Mouse (Mus musculus): ENCODE data around the gene Igfbp5. TPM values are rescaled to one million over a fixed set of nuclear protein-coding genes. Genes with fewer than 3 reads are reported as not detected.

The Igfbp5 gene
- polyA plus RNA-seq, 1 experiment from 2014 or later: 90.1 TPM

DNA sequence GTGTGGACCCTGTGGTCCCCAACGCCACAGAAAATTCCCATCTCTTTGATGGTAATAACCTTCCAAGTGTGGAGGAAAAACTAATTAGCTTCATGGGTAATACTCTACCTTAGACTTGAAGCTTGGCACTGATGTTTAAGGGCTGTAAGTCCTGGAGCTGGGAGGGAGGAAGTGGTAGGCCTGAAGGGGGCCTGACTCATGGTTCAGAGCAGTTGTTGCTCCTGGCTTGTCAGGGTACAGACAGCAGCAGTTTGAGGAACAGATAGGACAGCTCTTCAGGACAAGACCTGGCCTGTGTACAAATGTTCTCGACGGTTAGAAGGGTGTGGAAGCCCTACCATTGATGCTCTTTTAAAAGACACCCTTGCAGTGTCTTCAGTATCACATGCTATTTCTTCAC, 59.1 kb downstream of the Igfbp5 start:
- Histone ChIP-seq H3K9me3 (ENCODE audit: control insufficient read depth, low read length) (0 out of 2 replicates have a peak, but pooled peaks cover 4% of the 10 kb centered on the region), H3K4me2 (ENCODE audit: low read length) (no peak overlapping the region), H3K9ac (ENCODE audit: low read length) (no peak overlapping the region), H3K36me3 (ENCODE audit: control insufficient read depth, insufficient read depth, low read length) (no peaks in the 10 kb centered on the region), H3K4me3 (ENCODE audit: control insufficient read depth in 1 of 2, insufficient read depth in 1 of 2, low read depth in 1 of 2, low read length in 2 of 2) (no peak overlapping the region), H3K27me3 (ENCODE audit: control insufficient read depth, insufficient read depth, low read length) (0 out of 2 replicates have a peak, but pooled peaks cover 4% of the 10 kb centered on the region), H3K4me1 (ENCODE audit: control insufficient read depth in 2 of 2, insufficient read depth in 2 of 2, low read length in 2 of 2) (peaks cover 11 to 12% of the 10 kb centered on the region in 2 experiments), H3K27ac (replicated peaks in 1 of 2; ENCODE audit: control insufficient read depth in 1 of 2, insufficient read depth in 1 of 2, low read depth in 2 of 2, low read length in 2 of 2) (no peak overlapping the region)
- no peak for ATAC-seq (ENCODE audit: insufficient number of reproducible peaks, insufficient read depth, low FRiP score, low read depth)
- WGBS: 76% methylated on average over 3 of the region's 3 CpGs

DNA sequence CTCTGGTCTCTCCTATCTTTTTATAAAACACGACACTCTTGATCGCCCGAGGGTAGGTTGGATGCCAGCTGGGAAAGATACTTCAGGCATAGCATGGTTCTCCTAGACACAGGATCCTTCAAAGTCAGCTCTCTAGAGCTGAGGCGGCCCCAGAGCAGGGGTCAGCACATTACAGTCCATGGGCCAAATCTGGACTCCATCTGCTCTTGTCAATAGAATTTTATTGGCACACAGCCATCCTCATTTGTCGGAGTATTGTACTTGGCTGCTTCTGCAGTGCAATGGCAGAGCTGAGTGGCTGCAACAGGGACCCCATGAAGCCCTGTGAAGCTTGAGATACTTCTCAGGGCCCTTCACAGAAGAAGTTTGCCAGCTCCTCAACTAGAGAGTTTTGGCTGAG, 59.5 kb downstream of the Igfbp5 start:
- Histone ChIP-seq H3K4me2 (ENCODE audit: low read length) (no peak overlapping the region), H3K4me3 (ENCODE audit: control insufficient read depth in 1 of 2, insufficient read depth in 1 of 2, low read depth in 1 of 2, low read length in 2 of 2) (no peak overlapping the region), H3K27ac (replicated peaks in 1 of 2; ENCODE audit: control insufficient read depth in 1 of 2, insufficient read depth in 1 of 2, low read depth in 2 of 2, low read length in 2 of 2) (no peak overlapping the region), H3K36me3 (ENCODE audit: control insufficient read depth, insufficient read depth, low read length) (no peaks in the 10 kb centered on the region), H3K27me3 (ENCODE audit: control insufficient read depth, insufficient read depth, low read length) (0 out of 2 replicates have a peak, but pooled peaks cover 4% of the 10 kb centered on the region), H3K9ac (ENCODE audit: low read length) (no peak overlapping the region), H3K9me3 (ENCODE audit: control insufficient read depth, low read length) (0 out of 2 replicates have a peak, but pooled peaks cover 4% of the 10 kb centered on the region), H3K4me1 (ENCODE audit: control insufficient read depth in 2 of 2, insufficient read depth in 2 of 2, low read length in 2 of 2) (peaks cover 11 to 12% of the 10 kb centered on the region in 2 experiments)
- ATAC-seq (ENCODE audit: insufficient number of reproducible peaks, insufficient read depth, low FRiP score, low read depth): no peak
- WGBS: 24% methylated on average over 5 of the region's 5 CpGs

- WGBS: 38% methylated on average over 6 of the region's 6 CpGs
Observed at GRCm38 (mm10) chr1:72813639-72814403, 60.9 kb downstream of the Igfbp5 start.

GRCm38 (mm10) chr1:72813089-72813638, 61.5 kb downstream of the Igfbp5 start:
- Histone ChIP-seq H3K27me3 (ENCODE audit: control insufficient read depth, insufficient read depth, low read length) (0 out of 2 replicates have a peak, but pooled peaks cover 4% of the 10 kb centered on the region), H3K4me3 (ENCODE audit: control insufficient read depth in 1 of 2, insufficient read depth in 1 of 2, low read depth in 1 of 2, low read length in 2 of 2) (no peak overlapping the region), H3K9ac (ENCODE audit: low read length) (no peak overlapping the region), H3K4me1 (ENCODE audit: control insufficient read depth in 2 of 2, insufficient read depth in 2 of 2, low read length in 2 of 2) (peaks cover 11 to 12% of the 10 kb centered on the region in 2 experiments), H3K27ac (replicated peaks in 1 of 2; ENCODE audit: control insufficient read depth in 1 of 2, insufficient read depth in 1 of 2, low read depth in 2 of 2, low read length in 2 of 2) (no peak overlapping the region), H3K36me3 (ENCODE audit: control insufficient read depth, insufficient read depth, low read length) (no peaks in the 10 kb centered on the region), H3K4me2 (ENCODE audit: low read length) (no peak overlapping the region), H3K9me3 (ENCODE audit: control insufficient read depth, low read length) (0 out of 2 replicates have a peak, but pooled peaks cover 4% of the 10 kb centered on the region)
- WGBS: 51% methylated on average over 5 of the region's 5 CpGs
- no peak for ATAC-seq (ENCODE audit: insufficient number of reproducible peaks, insufficient read depth, low FRiP score, low read depth)

More at GRCm38 (mm10) chr1:72813639-72814403, 60.9 kb downstream of the Igfbp5 start:
- peaks cover 11 to 12% of the 10 kb centered on the region in 2 experiments for H3K4me1 ChIP-seq (ENCODE audit: control insufficient read depth in 2 of 2, insufficient read depth in 2 of 2, low read length in 2 of 2)
- H3K4me3 ChIP-seq (ENCODE audit: control insufficient read depth in 1 of 2, insufficient read depth in 1 of 2, low read depth in 1 of 2, low read length in 2 of 2): no peak overlapping the region
- 0 out of 2 replicates have a peak, but pooled peaks cover 4% of the 10 kb centered on the region for H3K27me3 ChIP-seq (ENCODE audit: control insufficient read depth, insufficient read depth, low read length)
- H3K36me3 ChIP-seq (ENCODE audit: control insufficient read depth, insufficient read depth, low read length): no peaks in the 10 kb centered on the region
- 0 out of 2 replicates have a peak, but pooled peaks cover 4% of the 10 kb centered on the region for H3K9me3 ChIP-seq (ENCODE audit: control insufficient read depth, low read length)
- no peak overlapping the region; a peak in 1 of 4 replicates for H3K27ac ChIP-seq (replicated peaks in 1 of 2; ENCODE audit: control insufficient read depth in 1 of 2, insufficient read depth in 1 of 2, low read depth in 2 of 2, low read length in 2 of 2)
- ATAC-seq (ENCODE audit: insufficient number of reproducible peaks, insufficient read depth, low FRiP score, low read depth): no peak
- H3K9ac ChIP-seq (ENCODE audit: low read length): no peak overlapping the region
- H3K4me2 ChIP-seq (ENCODE audit: low read length): no peak overlapping the region

GRCm38 (mm10) chr1:72811061-72811460, 63.6 kb downstream of the Igfbp5 start:
- Histone ChIP-seq H3K36me3 (ENCODE audit: control insufficient read depth, insufficient read depth, low read length) (no peaks in the 10 kb centered on the region), H3K4me3 (ENCODE audit: control insufficient read depth in 1 of 2, insufficient read depth in 1 of 2, low read depth in 1 of 2, low read length in 2 of 2) (no peak overlapping the region), H3K27ac (replicated peaks in 1 of 2; ENCODE audit: control insufficient read depth in 1 of 2, insufficient read depth in 1 of 2, low read depth in 2 of 2, low read length in 2 of 2) (no peak overlapping the region), H3K9ac (ENCODE audit: low read length) (no peak overlapping the region), H3K4me1 (ENCODE audit: control insufficient read depth in 2 of 2, insufficient read depth in 2 of 2, low read length in 2 of 2) (peaks cover 11 to 12% of the 10 kb centered on the region in 2 experiments), H3K27me3 (ENCODE audit: control insufficient read depth, insufficient read depth, low read length) (no peaks in the 10 kb centered on the region), H3K4me2 (ENCODE audit: low read length) (no peak overlapping the region), H3K9me3 (ENCODE audit: control insufficient read depth, low read length) (0 out of 2 replicates have a peak, but pooled peaks cover 4% of the 10 kb centered on the region)
- no peak for ATAC-seq (ENCODE audit: insufficient number of reproducible peaks, insufficient read depth, low FRiP score, low read depth)
- 83% methylated on average over 3 of the region's 3 CpGs for WGBS

DNA sequence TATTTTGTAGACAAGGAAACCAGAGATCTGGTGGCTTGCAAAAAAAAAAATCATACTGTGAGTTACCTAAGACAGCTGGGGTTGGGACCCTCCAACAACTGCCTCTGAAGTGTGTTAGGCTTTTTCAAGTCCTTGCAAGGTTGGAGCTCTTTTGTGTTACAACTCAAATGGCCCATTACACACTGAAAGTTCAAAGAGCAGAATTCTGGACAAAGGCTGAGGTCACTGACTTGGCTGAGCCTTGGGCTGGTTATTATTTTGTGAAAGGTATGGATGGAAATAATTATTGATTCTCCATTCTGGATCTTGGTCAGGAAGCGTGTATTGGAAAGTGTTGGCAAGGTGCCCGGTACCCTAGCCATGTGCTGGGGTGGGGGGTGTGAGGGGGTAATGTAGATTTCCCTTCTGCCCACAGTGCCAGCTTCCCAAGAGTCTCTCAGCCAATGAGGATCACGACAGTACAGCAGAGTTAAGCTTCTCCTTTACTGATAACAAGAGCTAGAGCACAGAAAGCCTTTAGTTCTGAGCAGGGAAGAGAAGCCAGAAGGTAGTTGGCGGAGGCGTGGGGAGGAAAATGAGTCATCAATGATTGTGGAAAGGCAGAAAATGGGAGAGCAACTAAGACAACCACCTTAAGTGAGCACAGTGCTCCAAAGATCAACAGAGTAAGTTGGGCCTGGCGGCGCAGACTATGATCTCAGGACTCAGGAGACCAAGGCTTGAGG, 64.6 kb downstream of the Igfbp5 start:
- Histone ChIP-seq H3K27ac (replicated peaks in 1 of 2; ENCODE audit: control insufficient read depth in 1 of 2, insufficient read depth in 1 of 2, low read depth in 2 of 2, low read length in 2 of 2) (no peak overlapping the region), H3K36me3 (ENCODE audit: control insufficient read depth, insufficient read depth, low read length) (no peaks in the 10 kb centered on the region), H3K4me1 (ENCODE audit: control insufficient read depth in 2 of 2, insufficient read depth in 2 of 2, low read length in 2 of 2) (peaks cover 5 to 6% of the 10 kb centered on the region in 2 experiments), H3K9ac (ENCODE audit: low read length) (no peak overlapping the region), H3K4me3 (ENCODE audit: control insufficient read depth in 1 of 2, insufficient read depth in 1 of 2, low read depth in 1 of 2, low read length in 2 of 2) (no peak overlapping the region), H3K4me2 (ENCODE audit: low read length) (no peak overlapping the region), H3K27me3 (ENCODE audit: control insufficient read depth, insufficient read depth, low read length) (no peaks in the 10 kb centered on the region), H3K9me3 (ENCODE audit: control insufficient read depth, low read length) (0 out of 2 replicates have a peak, but pooled peaks cover 4% of the 10 kb centered on the region)
- ATAC-seq (ENCODE audit: insufficient number of reproducible peaks, insufficient read depth, low FRiP score, low read depth): no peak
- WGBS: 75% methylated on average over 7 of the region's 7 CpGs

DNA sequence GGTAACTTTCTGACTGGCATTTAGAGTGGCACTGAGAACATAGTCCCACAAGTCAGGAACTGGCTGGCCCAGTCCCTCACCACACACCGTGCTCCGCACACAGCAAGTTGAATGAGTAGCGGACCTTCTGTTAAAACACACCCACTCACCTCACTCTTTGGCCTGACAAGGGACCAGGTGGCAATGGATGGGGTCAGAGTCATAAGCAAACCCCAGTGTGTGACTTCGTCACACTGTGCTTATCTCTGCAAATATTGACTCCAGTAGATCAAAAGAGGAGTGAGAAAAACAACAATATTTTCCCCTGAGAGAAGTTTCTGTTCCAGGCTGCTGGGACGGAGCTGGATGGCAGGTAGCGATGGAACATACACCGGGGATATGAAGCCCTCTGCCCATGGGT, 65.4 kb downstream of the Igfbp5 start:
- Histone ChIP-seq H3K9ac (ENCODE audit: low read length) (no peak overlapping the region), H3K36me3 (ENCODE audit: control insufficient read depth, insufficient read depth, low read length) (no peaks in the 10 kb centered on the region), H3K9me3 (ENCODE audit: control insufficient read depth, low read length) (0 out of 2 replicates have a peak, but pooled peaks cover 4% of the 10 kb centered on the region), H3K4me1 (ENCODE audit: control insufficient read depth in 2 of 2, insufficient read depth in 2 of 2, low read length in 2 of 2) (peaks cover 4 to 6% of the 10 kb centered on the region in 2 experiments; a peak in 3 of 4 replicates), H3K4me3 (ENCODE audit: control insufficient read depth in 1 of 2, insufficient read depth in 1 of 2, low read depth in 1 of 2, low read length in 2 of 2) (no peak overlapping the region), H3K4me2 (ENCODE audit: low read length) (no peak overlapping the region), H3K27me3 (ENCODE audit: control insufficient read depth, insufficient read depth, low read length) (no peaks in the 10 kb centered on the region), H3K27ac (replicated peaks in 1 of 2; ENCODE audit: control insufficient read depth in 1 of 2, insufficient read depth in 1 of 2, low read depth in 2 of 2, low read length in 2 of 2) (no peak overlapping the region)
- ATAC-seq (ENCODE audit: insufficient number of reproducible peaks, insufficient read depth, low FRiP score, low read depth): no peak
- WGBS: 93% methylated on average over 7 of the region's 7 CpGs
